Mouse (Mus musculus) hindbrain, postnatal 0 days (tissue): Measurements from ENCODE around the gene Slit3. TPM values are rescaled to one million over a fixed set of nuclear protein-coding genes. Genes with fewer than 3 reads are reported as not detected.

ENCODE experiments used
- ATAC-seq: fragments of 200-750 bp; cut with Nextera tagmentation; 2 replicates; pipeline ENCODE4 v1.8.0; 2017; ENCODE audit warnings: mild to moderate bottlenecking, moderate TSS enrichment, moderate library complexity
- DNase-seq: peaks from one replicate; pipeline ENCODE4 v3.0.0-alpha.2; 2015; ENCODE audit warnings: low spot score
- H3K27ac ChIP-seq: fragments of 300-500 bp; sonication (generic); 2 replicates; pipeline ENCODE4 v1.5.1; 2014; ENCODE audit warnings: mild to moderate bottlenecking
- H3K27me3 ChIP-seq: fragments of 300-500 bp; sonication (generic); 2 replicates; pipeline ENCODE4 v1.6.1; 2014; ENCODE audit warnings: low read length, mixed read lengths; ENCODE audit not compliant: insufficient read depth
- H3K36me3 ChIP-seq: fragments of 300-500 bp; sonication (generic); 2 replicates; pipeline ENCODE4 v1.6.1; 2014; ENCODE audit warnings: low read length, mixed read lengths; ENCODE audit not compliant: insufficient read depth
- H3K4me1 ChIP-seq: fragments of 300-500 bp; sonication (generic); 2 replicates; pipeline ENCODE4 v1.6.1; 2014; ENCODE audit warnings: antibody characterized with exemption, low read length, mixed read lengths; ENCODE audit not compliant: insufficient read depth
- H3K4me2 ChIP-seq: fragments of 300-500 bp; sonication (generic); 2 replicates; pipeline ENCODE4 v1.6.1; 2014; ENCODE audit warnings: low read depth, mild to moderate bottlenecking, low read length, moderate library complexity, mixed read lengths
- H3K4me3 ChIP-seq: fragments of 300-500 bp; sonication (generic); 2 replicates; pipeline ENCODE4 v1.5.1; 2014; ENCODE audit warnings: low read length
- H3K9ac ChIP-seq: fragments of 300-500 bp; sonication (generic); replicated peaks from 2 replicates; pipeline ENCODE4 v1.6.1; 2014; ENCODE audit warnings: mild to moderate bottlenecking, low read length, moderate library complexity, mixed read lengths
- H3K9me3 ChIP-seq: fragments of 300-500 bp; sonication (generic); 2 replicates; pipeline ENCODE4 v1.6.1; 2016; ENCODE audit warnings: low read length, mixed read lengths
- CTCF ChIP-seq: IDR thresholded peaks from 2 replicates; pipeline ENCODE4 v1.5.1; 2016; ENCODE audit warnings: antibody characterized with exemption, control low read depth, low read depth
- WGBS: fragments of 180-500 bp; shearing (Covaris S2); extraction: QIAGEN DNeasy Blood & Tissue Kit; methylation state at CpG from one replicate; pipeline ENCODE4 v1.1.7; 2014; 5-methylcytosine and 5-hydroxymethylcytosine counted together
- polyA plus RNA-seq: library from polyadenylated mRNA; unstranded; fragments of >200 nt; fragmentation: Nextera tagmentation; extraction: Ambion mirVana; gene quantifications from 2 replicates; pipeline ENCODE4 v1.2.1, GENCODE M21; 2015
- total RNA-seq: library from RNA; depleted of rRNA; stranded (reverse); fragments of >200 nt; gene quantifications from 2 replicates; pipeline ENCODE4 v1.2.3, GENCODE M21; 2014

The Slit3 gene
- total and polyA plus RNA-seq, 2 experiments from 2014 or later = 4.9 to 13.4 TPM

DNA sequence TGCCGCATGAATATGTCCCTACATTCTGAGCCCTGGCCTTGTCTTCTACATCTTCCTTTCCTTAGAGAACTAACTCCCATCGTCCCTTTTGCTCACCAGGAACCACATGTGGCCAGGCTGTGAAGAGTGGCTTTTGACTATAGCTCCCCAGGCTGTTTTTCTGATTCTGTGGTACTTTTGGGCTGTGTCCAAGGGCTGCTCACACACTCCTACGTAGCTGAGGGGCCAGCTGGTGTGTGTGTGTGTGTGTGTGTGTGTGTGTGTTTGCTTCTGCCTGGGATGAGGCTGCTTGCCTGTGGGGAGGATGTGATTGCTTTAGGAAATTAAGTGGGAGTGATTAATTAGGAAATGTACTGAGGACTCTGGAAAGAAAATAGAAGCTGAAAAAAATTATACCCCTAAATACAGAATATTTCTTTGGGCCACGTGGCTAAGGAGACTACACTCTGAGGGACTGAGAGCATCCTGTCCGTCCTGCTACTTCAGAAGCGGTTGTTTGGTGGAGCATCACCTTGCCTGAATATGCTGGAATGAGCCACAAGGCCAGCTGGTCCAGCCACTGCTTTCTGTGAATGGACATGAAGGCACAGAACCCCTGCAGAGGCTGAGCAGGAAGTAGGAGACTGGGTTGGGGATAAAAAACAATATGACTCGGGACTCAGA is 21.8 kb downstream of the Slit3 start:
- ATAC-seq = peak; percentile 82
- Histone ChIP-seq H3K9ac (no peak overlapping the region), H3K9me3 (no peaks in the 10 kb centered on the region), H3K27me3 (no peaks in the 10 kb centered on the region), H3K4me2 (no peak overlapping the region), H3K27ac (no peak overlapping the region), H3K4me3 (no peak overlapping the region), H3K36me3 (no peaks in the 10 kb centered on the region), H3K4me1 (peaks cover 8% of the 10 kb centered on the region; the same call in 1 of the 2 replicates)
- WGBS = 34% methylated on average over 7 of the region's 7 CpGs
- peak; percentile 68 for DNase-seq
- TF ChIP-seq CTCF = no peak

DNA sequence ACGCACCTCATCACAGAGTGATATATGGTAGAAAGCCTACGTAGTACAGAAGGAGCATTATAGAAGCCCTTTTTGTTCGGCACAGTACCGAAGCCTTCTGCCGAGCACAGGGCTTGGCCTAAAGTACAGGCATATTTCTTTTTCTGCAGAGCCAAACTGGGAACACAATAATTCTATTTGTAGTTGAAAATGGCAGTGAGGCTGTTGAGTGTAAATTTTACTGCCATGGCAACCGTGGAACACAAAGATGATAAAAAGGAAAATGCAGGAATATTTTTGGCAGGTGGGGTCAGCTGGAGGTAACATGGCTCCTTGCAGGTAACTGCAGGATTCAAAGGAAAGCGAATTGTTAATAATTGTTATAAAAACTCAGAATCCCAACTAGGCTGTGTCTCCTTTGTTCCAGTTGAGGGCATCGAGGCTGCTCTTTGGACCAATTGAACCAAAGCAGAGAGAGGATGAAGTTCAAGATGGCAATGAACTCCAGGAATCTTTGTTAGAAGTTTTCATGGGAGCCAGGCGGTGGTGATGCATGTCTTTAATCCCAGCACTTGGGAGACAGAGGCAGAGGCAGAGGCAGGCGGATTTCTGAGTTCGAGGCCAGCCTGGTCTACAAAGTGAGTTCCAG is 26.9 kb downstream of the Slit3 start:
- Histone ChIP-seq H3K4me2 (no peak overlapping the region), H3K9me3 (no peaks in the 10 kb centered on the region), H3K27me3 (no peaks in the 10 kb centered on the region), H3K36me3 (no peaks in the 10 kb centered on the region), H3K4me1 (peaks cover 3% of the 10 kb centered on the region; the same call in 1 of the 2 replicates), H3K27ac (no peak overlapping the region), H3K4me3 (no peak overlapping the region), H3K9ac (no peak overlapping the region)
- no peak for TF ChIP-seq CTCF
- whole genome bisulfite sequencing = 86% methylated on average over 11 of the region's 11 CpGs
- ATAC-seq = no peak
- no peak for DNase-seq

DNA sequence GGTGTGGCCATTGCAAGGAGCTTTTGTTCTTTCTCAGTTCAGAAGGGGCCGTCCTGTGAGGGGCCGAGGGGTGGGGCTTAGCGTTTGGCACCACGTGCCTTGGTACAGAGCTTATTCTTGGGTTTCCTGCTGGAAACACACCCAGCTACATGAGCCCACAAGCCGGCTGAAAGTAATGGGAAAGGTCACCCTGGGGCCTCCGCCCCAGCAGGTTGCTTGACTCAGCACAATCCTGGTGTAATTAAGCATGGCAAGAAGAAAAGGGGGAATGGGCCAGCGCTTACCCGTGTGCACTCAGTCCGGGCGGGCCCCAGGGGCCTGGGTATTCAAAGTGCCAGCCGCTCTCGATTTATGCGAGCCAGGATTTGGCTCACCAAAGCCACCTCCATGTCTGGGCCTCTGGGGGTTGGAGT is 30.5 kb downstream of the Slit3 start:
- Histone ChIP-seq H3K27me3 (no peaks in the 10 kb centered on the region), H3K27ac (no peak overlapping the region), H3K4me2 (peak overlapping the region; percentile 23; the same call in 1 of the 2 replicates), H3K4me1 (no peaks in the 10 kb centered on the region), H3K4me3 (no peak overlapping the region), H3K9me3 (no peaks in the 10 kb centered on the region), H3K36me3 (no peaks in the 10 kb centered on the region), H3K9ac (no peak overlapping the region)
- ATAC-seq = peak; percentile 58
- DNase-seq = peak; percentile 41
- 8% methylated on average over 13 of the region's 13 CpGs for WGBS
- TF ChIP-seq CTCF = no peak

- no peak for TF ChIP-seq CTCF
- H3K27ac ChIP-seq = no peak overlapping the region
- H3K4me1 ChIP-seq = no peaks in the 10 kb centered on the region
- no peak overlapping the region for H3K4me3 ChIP-seq
- H3K9me3 ChIP-seq = no peaks in the 10 kb centered on the region
- H3K27me3 ChIP-seq = no peaks in the 10 kb centered on the region
- 63% methylated on average over 2 of the region's 2 CpGs for WGBS
- no peak for ATAC-seq
- DNase-seq = no peak
- H3K9ac ChIP-seq = no peak overlapping the region
- H3K4me2 ChIP-seq = no peak overlapping the region
- H3K36me3 ChIP-seq = no peaks in the 10 kb centered on the region
These were observed 31.9 kb downstream of the Slit3 start for GRCm38 (mm10) chr11:35152875-35153274.

GRCm38 (mm10) chr11:35154449-35154848 is 33.4 kb downstream of the Slit3 start:
- no peaks in the 10 kb centered on the region for H3K36me3 ChIP-seq
- H3K9me3 ChIP-seq = no peaks in the 10 kb centered on the region
- H3K27me3 ChIP-seq = no peaks in the 10 kb centered on the region
- no peak for TF ChIP-seq CTCF
- no peaks in the 10 kb centered on the region for H3K4me1 ChIP-seq
- H3K27ac ChIP-seq = no peak overlapping the region
- H3K4me2 ChIP-seq = no peak overlapping the region
- DNase-seq = no peak
- WGBS = 89% methylated on average over 5 of the region's 5 CpGs
- no peak overlapping the region for H3K9ac ChIP-seq
- no peak overlapping the region for H3K4me3 ChIP-seq
- no peak for ATAC-seq

- Histone ChIP-seq H3K36me3 (no peaks in the 10 kb centered on the region), H3K27me3 (no peaks in the 10 kb centered on the region), H3K4me3 (no peak overlapping the region), H3K4me1 (no peaks in the 10 kb centered on the region), H3K27ac (no peak overlapping the region), H3K4me2 (no peak overlapping the region), H3K9me3 (no peaks in the 10 kb centered on the region), H3K9ac (no peak overlapping the region)
- 88% methylated on average over 7 of the region's 7 CpGs for WGBS
- ATAC-seq (no peak), DNase-seq (no peak)
- no peak for TF ChIP-seq CTCF
These were observed 34.3 kb downstream of the Slit3 start for GRCm38 (mm10) chr11:35155281-35155680.

DNA sequence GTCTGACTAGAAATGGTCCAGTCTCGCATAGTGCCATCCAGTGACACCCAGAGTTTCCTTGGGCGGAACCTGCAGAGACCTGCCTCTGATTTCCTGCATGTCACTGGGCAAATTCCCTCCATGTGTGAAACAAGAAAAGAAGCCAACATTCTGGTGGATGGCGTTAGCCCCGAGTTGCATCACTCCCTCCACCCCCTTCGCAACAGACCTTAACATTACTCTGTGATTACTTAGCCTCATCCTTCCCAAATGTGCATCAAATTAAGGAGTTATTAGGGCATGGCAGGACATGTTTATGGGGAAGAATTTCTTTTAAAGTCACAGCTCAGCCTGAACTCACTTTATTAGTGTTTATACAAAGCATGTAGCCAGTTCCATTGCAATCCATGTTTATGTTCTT is 35.7 kb downstream of the Slit3 start:
- H3K4me2 ChIP-seq = no peak overlapping the region
- 86% methylated on average over 5 of the region's 5 CpGs for WGBS
- no peak for TF ChIP-seq CTCF
- H3K9ac ChIP-seq = no peak overlapping the region
- no peak overlapping the region for H3K27ac ChIP-seq
- no peaks in the 10 kb centered on the region for H3K4me1 ChIP-seq
- H3K9me3 ChIP-seq = no peaks in the 10 kb centered on the region
- no peak overlapping the region for H3K4me3 ChIP-seq
- H3K36me3 ChIP-seq = no peaks in the 10 kb centered on the region
- DNase-seq (no peak), ATAC-seq (no peak)
- no peaks in the 10 kb centered on the region for H3K27me3 ChIP-seq
